Mouse (Mus musculus) brain, embryonic 14.5 days (tissue): ENCODE measurements at regions not wholly inside any gene's neighbourhood (a gene's known extent, or its start where the extent isn't known, plus 50 kb on each side); places are given as distances from the start of the nearest gene placed in this dataset.
"Not testable (repeated sequence)": the region's sequence is repeated elsewhere in the genome, so short reads cannot be mapped to it uniquely, and the experiment has no call there.

ENCODE experiments used
- DNase-seq: peaks from one replicate; pipeline ENCODE4 v3.0.0-alpha.2; 2011; ENCODE audit warnings: low read depth
- CTCF ChIP-seq: fragments of 200-500 bp; IDR thresholded peaks from 2 replicates; pipeline ENCODE4 v1.5.1; 2012; ENCODE audit warnings: inconsistent platforms, mild to moderate bottlenecking, moderate library complexity, borderline replicate concordance; ENCODE audit not compliant: insufficient read depth, insufficient read length; ENCODE audit errors: extremely low read depth
- POLR2A ChIP-seq: fragments of 200-500 bp; IDR thresholded peaks from 2 replicates; pipeline ENCODE4 v1.6.1; 2012; ENCODE audit warnings: mild to moderate bottlenecking, inconsistent platforms, borderline replicate concordance; ENCODE audit not compliant: poor library complexity, insufficient read depth, insufficient read length, severe bottlenecking; ENCODE audit errors: extremely low read depth

- no peak for TF ChIP-seq CTCF
- TF ChIP-seq POLR2A: no peak
- DNase-seq: no peak
Observed at GRCm38 (mm10) chr6:24384193-24384888, 130.5 kb downstream of the Iqub start.

GRCm38 (mm10) chr6:24379859-24380258 lies 135.0 kb downstream of the Iqub start:
- no peak for TF ChIP-seq POLR2A
- no peak for TF ChIP-seq CTCF
- DNase-seq: no peak

- peak; percentile 13 for DNase-seq
- no peak for TF ChIP-seq POLR2A
- no peak for TF ChIP-seq CTCF
Observed at GRCm38 (mm10) chr6:24376728-24377127, 138.1 kb downstream of the Iqub start.

GRCm38 (mm10) chr6:24373161-24373560 lies 141.7 kb downstream of the Iqub start:
- TF ChIP-seq CTCF (no peak), POLR2A (no peak)
- DNase-seq: no peak

- TF ChIP-seq CTCF: no peak
- no peak for TF ChIP-seq POLR2A
- no peak for DNase-seq
Observed at GRCm38 (mm10) chr6:24371680-24372079, 143.2 kb downstream of the Iqub start.

- DNase-seq: peak; percentile 84
- TF ChIP-seq POLR2A (no peak), CTCF (peak; percentile 85; the same call in 1 of the 2 replicates)
Observed at GRCm38 (mm10) chr6:24350882-24351281, 164.0 kb downstream of the Iqub start.

GRCm38 (mm10) chr6:24348481-24349062 lies 166.3 kb downstream of the Iqub start:
- TF ChIP-seq POLR2A (no peak), CTCF (no peak)

GRCm38 (mm10) chr6:24347745-24348480 lies 167.0 kb downstream of the Iqub start:
- TF ChIP-seq CTCF (no peak), POLR2A (no peak)
- peak; percentile 67 for DNase-seq

More at GRCm38 (mm10) chr6:24348481-24349062, 166.3 kb downstream of the Iqub start:
- peak; percentile 24 for DNase-seq

- DNase-seq: no peak
- no peak for TF ChIP-seq POLR2A
- no peak for TF ChIP-seq CTCF
Observed at GRCm38 (mm10) chr6:24342471-24342870, 172.4 kb downstream of the Iqub start.

GRCm38 (mm10) chr6:24342056-24342455 lies 172.8 kb downstream of the Iqub start:
- no peak for TF ChIP-seq POLR2A
- DNase-seq: no peak

GRCm38 (mm10) chr6:24340107-24340506 lies 172.2 kb upstream of the Slc13a1 start:
- DNase-seq: not testable (repeated sequence)

GRCm38 (mm10) chr6:24325215-24325614 lies 157.3 kb upstream of the Slc13a1 start:
- TF ChIP-seq CTCF (no peak), POLR2A (no peak)
- DNase-seq: peak; percentile 77
